Comparison of ENCODE assay signal across 14 mouse cellular contexts in genomic region chr6:100424788-100425403, GRCm38 (mm10).
DNase-seq lines count a peak whose midpoint lies in the region; ATAC-seq lines count a peak whose summit lies in the region.
"Had no signal": no experiment of that assay in that cellular context is flagged by ENCODE, and none has a peak within 500 bp of the region (broad histone marks: within the 10 kb centered on the region; RNA-seq: fewer than 3 reads in every experiment).

No protein-coding gene starts in this region.

- H3K36me3 ChIP-seq in lung, embryonic 16.5 days (ENCODE audit: control insufficient read depth, insufficient read depth, low read length): no peaks in the 10 kb centered on the region
- H3K36me3 ChIP-seq in hindbrain, embryonic 11.5 days (ENCODE audit: control insufficient read depth, insufficient read depth, low read length): no peaks in the 10 kb centered on the region
- H3K36me3 ChIP-seq: hindbrain, embryonic 12.5 days; kidney, embryonic 15.5 days; liver, embryonic 13.5 days; midbrain, embryonic 13.5 days had no signal

- no peaks in the 10 kb centered on the region for H3K9me3 ChIP-seq in lung, embryonic 16.5 days (ENCODE audit: control insufficient read depth, low read length)
- H3K9me3 ChIP-seq in hindbrain, embryonic 11.5 days (ENCODE audit: control insufficient read depth, low read length): no peaks in the 10 kb centered on the region
- H3K9me3 ChIP-seq: hindbrain, embryonic 12.5 days; kidney, embryonic 15.5 days; liver, embryonic 13.5 days; midbrain, embryonic 13.5 days had no signal

- no peaks in the 10 kb centered on the region for H3K27me3 ChIP-seq in lung, embryonic 16.5 days (ENCODE audit: control insufficient read depth, insufficient read depth, low read depth, low read length)
- H3K27me3 ChIP-seq in hindbrain, embryonic 11.5 days (ENCODE audit: control insufficient read depth, insufficient read depth, low read length): peaks cover 33% of the 10 kb centered on the region

- H3K27ac ChIP-seq in lung, embryonic 16.5 days (ENCODE audit: low read length): no peak overlapping the region
- H3K27ac ChIP-seq in hindbrain, embryonic 11.5 days (ENCODE audit: low read depth, low read length): no peak overlapping the region
- H3K27ac ChIP-seq: heart, adult 2 months; hindbrain, embryonic 12.5 days; kidney, embryonic 15.5 days; left cerebral cortex, adult 2 months; liver, embryonic 13.5 days; midbrain, embryonic 13.5 days had no signal

- H3K9ac ChIP-seq in lung, embryonic 16.5 days (ENCODE audit: low read length): no peak overlapping the region
- no peak overlapping the region for H3K9ac ChIP-seq in hindbrain, embryonic 11.5 days (ENCODE audit: low read depth, low read length)
- H3K9ac ChIP-seq: hindbrain, embryonic 12.5 days; kidney, embryonic 15.5 days; liver, embryonic 13.5 days; midbrain, embryonic 13.5 days had no signal

- H3K4me2 ChIP-seq in lung, embryonic 16.5 days (ENCODE audit: low read depth, low read length): no peak overlapping the region
- no peak overlapping the region for H3K4me2 ChIP-seq in hindbrain, embryonic 11.5 days (replicated peaks; ENCODE audit: low read depth, low read length)
- H3K4me2 ChIP-seq: hindbrain, embryonic 12.5 days; kidney, embryonic 15.5 days; liver, embryonic 13.5 days; midbrain, embryonic 13.5 days had no signal

- peak; percentile 51; the same call in 1 of the 2 replicates for ATAC-seq in lung, embryonic 16.5 days (ENCODE audit: low read depth)
- no peak for ATAC-seq in hindbrain, embryonic 11.5 days (ENCODE audit: low FRiP score)
- ATAC-seq: midbrain, embryonic 13.5 days had no signal

- WGBS in lung, embryonic 16.5 days: 40% methylated on average over 12 of the region's 12 CpGs
- WGBS in hindbrain, embryonic 11.5 days: 73% methylated on average over 12 of the region's 12 CpGs

- H3K4me3 ChIP-seq in lung, embryonic 16.5 days (ENCODE audit: low read length): no peak overlapping the region
- no peak overlapping the region for H3K4me3 ChIP-seq in hindbrain, embryonic 11.5 days (ENCODE audit: low read depth, low read length)
- H3K4me3 ChIP-seq: heart, adult 2 months; hindbrain, embryonic 12.5 days; kidney, embryonic 15.5 days; left cerebral cortex, adult 2 months; liver, embryonic 13.5 days; midbrain, embryonic 13.5 days had no signal

- H3K4me1 ChIP-seq in lung, embryonic 16.5 days (replicated peaks; ENCODE audit: control insufficient read depth, insufficient read depth, low read length): no peaks in the 10 kb centered on the region; the same call in 1 of the 2 replicates
- H3K4me1 ChIP-seq in hindbrain, embryonic 11.5 days (replicated peaks; ENCODE audit: control insufficient read depth, insufficient read depth, low read length): peaks cover 3% of the 10 kb centered on the region; the same call in 1 of the 2 replicates

- intact Hi-C loops in gastrocnemius, postnatal 14 days (cut with DNase I; ENCODE audit: low total_unique reads): no loop called here

- DNase-seq in gastrocnemius, postnatal 14 days: peak; percentile 18
- no peak for DNase-seq in gastrocnemius, postnatal 25 days
- DNase-seq in 3134 (ENCODE audit: extremely low read depth, insufficient read length, low spot score) (peak; percentile 55), R1 (ENCODE audit: low read depth, low spot score) (peak; percentile 96)
- no peak for DNase-seq in hindbrain, embryonic 11.5 days (ENCODE audit: low spot score)
- no peak for DNase-seq in right cerebral cortex, postnatal 10 days (ENCODE audit: low spot score in 2 of 2)
- no peak for DNase-seq in cerebellum, postnatal 25 days
- DNase-seq: liver, embryonic 13.5 days had no signal

Comparison
In these comparisons a context has a peak if more than half of its experiments do, and no peak if none do; other contexts are left out.
1. DNase-seq: peak in gastrocnemius, postnatal 14 days (single experiment), 3134 (single experiment) and R1 (single experiment); none in gastrocnemius, postnatal 25 days (single experiment), hindbrain, embryonic 11.5 days (single experiment), right cerebral cortex, postnatal 10 days (0 of 2) and cerebellum, postnatal 25 days (0 of 2).